Mouse (Mus musculus): ENCODE data around the gene Cfap43.

DNA sequence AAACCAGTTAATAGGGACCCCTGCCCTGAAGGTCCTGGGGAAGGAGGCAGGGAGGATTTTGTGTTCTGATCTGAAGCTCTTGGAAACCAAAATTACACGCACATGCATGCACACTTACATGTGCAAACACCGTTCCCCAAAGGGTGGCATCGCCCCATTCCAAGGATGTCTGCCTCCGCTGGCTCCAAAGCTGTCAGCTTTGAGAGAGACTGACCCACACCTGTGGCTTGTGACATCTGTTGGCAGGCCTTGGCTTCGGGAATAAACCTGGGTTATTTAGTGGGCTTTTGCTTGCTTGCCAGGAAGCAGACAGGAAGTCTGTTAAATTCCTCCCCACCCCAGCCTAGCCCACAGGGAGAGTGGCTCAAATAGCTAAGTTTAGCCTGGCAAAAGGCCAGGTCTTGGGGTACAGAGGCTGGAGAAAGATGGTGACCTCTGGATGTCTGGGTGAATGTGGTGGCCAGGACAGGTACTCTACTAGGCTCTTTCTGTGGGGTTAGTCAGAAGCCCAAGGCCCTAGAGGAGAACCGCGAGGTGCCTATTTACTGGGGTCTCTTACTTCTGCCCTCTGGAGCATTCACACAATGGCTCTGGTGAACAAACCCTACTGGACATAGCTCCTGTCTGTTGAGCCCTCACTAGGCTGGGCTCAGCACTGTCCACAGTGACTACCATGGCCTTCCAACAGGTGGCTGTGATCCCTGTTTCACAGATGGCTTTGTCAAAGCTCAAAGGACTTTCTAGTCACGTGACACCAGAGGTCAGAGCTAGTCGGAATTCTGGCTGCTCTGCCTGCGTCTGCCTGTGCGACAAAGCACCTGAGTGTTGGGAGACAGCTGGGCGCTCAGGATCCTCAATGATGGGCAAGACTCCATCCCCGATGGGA lies 16.5 kb downstream of the Cfap43 start:
- TF ChIP-seq CTCF (IDR thresholded peaks at IDR 0.05; ENCODE audit: borderline replicate concordance, control insufficient read depth, extremely low read depth, insufficient read depth, low read length, poor library complexity), result no peak
- no peak for TF ChIP-seq POLR2A (IDR thresholded peaks at IDR 0.05; ENCODE audit: control insufficient read depth, extremely low read depth, insufficient read depth, low read length, poor library complexity)

Measured in thymus, adult 2 months (tissue).